Mouse (Mus musculus) midbrain, embryonic 10.5 days (tissue): ENCODE results near the gene Zfp366. TPM values are rescaled to one million over a fixed set of nuclear protein-coding genes. Genes with fewer than 3 reads are reported as not detected.
A peak's percentile ranks its signal among the peaks of the same experiment; 100 is the strongest.

Experiments
- DNase-seq: peaks from one replicate; pipeline ENCODE4 v3.0.0-alpha.2; 2017; ENCODE audit warnings: low spot score
- H3K27ac ChIP-seq: fragments of 300-500 bp; sonication (generic); replicated peaks from 2 replicates; pipeline ENCODE4 v1.5.1; 2016; ENCODE audit warnings: mild to moderate bottlenecking
- H3K27me3 ChIP-seq: fragments of 300-500 bp; sonication (generic); 2 replicates; pipeline ENCODE4 v1.6.1; 2016; ENCODE audit warnings: low read depth, mild to moderate bottlenecking; ENCODE audit not compliant: poor library complexity, severe bottlenecking
- H3K36me3 ChIP-seq: fragments of 300-500 bp; sonication (generic); 2 replicates; pipeline ENCODE4 v1.6.1; 2016; ENCODE audit warnings: mild to moderate bottlenecking, moderate library complexity
- H3K4me1 ChIP-seq: fragments of 300-500 bp; sonication (generic); 2 replicates; pipeline ENCODE4 v1.6.1; 2016
- H3K4me3 ChIP-seq: fragments of 300-500 bp; sonication (generic); 2 replicates; pipeline ENCODE4 v1.5.1; 2016; ENCODE audit warnings: mild to moderate bottlenecking, moderate library complexity
- H3K9me3 ChIP-seq: fragments of 300-500 bp; sonication (generic); replicated peaks from 2 replicates; pipeline ENCODE4 v1.6.1; 2016; ENCODE audit warnings: mild to moderate bottlenecking
- WGBS: fragments of 180-500 bp; shearing (Covaris S2); methylation state at CpG from one replicate; pipeline ENCODE4 v1.1.7; 2016; 5-methylcytosine and 5-hydroxymethylcytosine counted together
- polyA plus RNA-seq: library from polyadenylated mRNA; unstranded; fragments of >200 nt; fragmentation: Nextera tagmentation; extraction: Ambion mirVana; gene quantifications from 2 replicates; pipeline ENCODE4 v1.2.1, GENCODE M21; 2016

Zfp366 gene
- polyA plus RNA-seq, 1 experiment from 2014 or later, result 0.44 TPM

DNA sequence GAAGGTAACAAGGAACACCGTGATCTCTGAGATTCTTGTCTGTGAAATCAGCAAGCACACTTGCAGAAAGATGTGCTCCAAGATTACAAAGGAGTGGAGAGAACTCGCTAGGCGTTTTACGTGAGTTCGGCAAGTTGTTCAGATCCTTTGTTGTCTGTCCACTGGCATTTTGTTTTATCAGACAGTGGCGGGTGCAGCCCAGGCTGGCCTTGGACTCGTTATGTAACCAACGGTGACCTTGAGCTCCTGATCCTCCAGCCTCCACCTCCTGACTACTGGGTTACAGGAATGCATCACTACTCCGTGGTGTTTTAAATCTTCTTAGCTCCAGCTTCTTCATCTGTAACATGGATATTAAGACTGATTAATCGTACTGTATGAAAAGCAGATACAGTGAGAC lies 94.7 kb downstream of the Zfp366 start:
- Histone ChIP-seq H3K4me3 (no peak overlapping the region), H3K4me1 (peaks cover 8% of the 10 kb centered on the region), H3K36me3 (no peaks in the 10 kb centered on the region), H3K27me3 (no peaks in the 10 kb centered on the region), H3K9me3 (no peaks in the 10 kb centered on the region), H3K27ac (no peak overlapping the region)
- DNase-seq, result no peak
- 84% methylated on average over 10 of the region's 10 CpGs for WGBS

DNA sequence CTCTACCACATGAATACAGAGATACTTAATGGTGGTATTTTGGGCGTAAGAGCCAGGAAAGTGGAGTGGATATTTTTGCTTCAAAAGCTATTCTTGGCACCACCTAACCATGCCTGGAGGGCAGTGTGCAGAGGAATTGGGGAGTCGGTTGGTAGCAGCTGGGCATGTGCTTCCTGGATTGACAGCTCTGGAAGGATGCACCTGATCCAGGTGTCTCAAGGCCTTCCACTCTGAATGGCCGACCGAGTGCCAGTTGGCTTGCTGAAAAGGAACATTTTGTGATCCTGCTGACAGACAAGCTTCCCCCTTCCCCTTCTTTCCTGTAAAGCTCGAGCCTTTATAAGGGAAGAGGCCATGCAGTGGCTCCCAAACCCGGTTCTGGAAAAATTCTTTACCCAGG lies 98.3 kb downstream of the Zfp366 start:
- Histone ChIP-seq H3K4me3 (no peak overlapping the region), H3K4me1 (peaks cover 27% of the 10 kb centered on the region), H3K36me3 (no peaks in the 10 kb centered on the region), H3K27ac (no peak overlapping the region), H3K9me3 (no peaks in the 10 kb centered on the region), H3K27me3 (no peaks in the 10 kb centered on the region)
- 86% methylated on average over 6 of the region's 6 CpGs for WGBS
- DNase-seq, result no peak

DNA sequence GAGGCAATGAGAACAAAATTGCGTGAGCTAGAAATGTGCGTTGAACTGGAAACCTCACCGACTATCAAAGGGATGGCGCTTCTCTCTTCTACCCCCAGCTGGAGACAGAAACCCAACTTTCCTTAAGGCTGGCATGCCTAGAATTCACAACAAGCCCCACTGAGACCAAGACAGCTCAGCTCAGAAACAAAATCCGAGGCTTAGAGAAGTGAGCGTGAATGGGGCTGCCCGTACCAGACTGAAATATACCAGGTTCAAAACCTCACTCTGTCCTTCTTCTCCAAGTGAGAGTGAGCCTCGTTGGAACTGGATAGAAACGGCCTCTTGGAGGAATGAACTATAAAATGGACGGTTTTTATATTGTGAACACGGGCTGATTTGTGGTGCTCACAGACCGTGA lies 99.3 kb downstream of the Zfp366 start:
- Histone ChIP-seq H3K9me3 (no peaks in the 10 kb centered on the region), H3K36me3 (no peaks in the 10 kb centered on the region), H3K27me3 (no peaks in the 10 kb centered on the region), H3K4me3 (no peak overlapping the region), H3K4me1 (peaks cover 27% of the 10 kb centered on the region), H3K27ac (peak overlapping the region; percentile 49; the same call in 1 of the 2 replicates)
- WGBS, result 87% methylated on average over 12 of the region's 12 CpGs
- no peak for DNase-seq

DNA sequence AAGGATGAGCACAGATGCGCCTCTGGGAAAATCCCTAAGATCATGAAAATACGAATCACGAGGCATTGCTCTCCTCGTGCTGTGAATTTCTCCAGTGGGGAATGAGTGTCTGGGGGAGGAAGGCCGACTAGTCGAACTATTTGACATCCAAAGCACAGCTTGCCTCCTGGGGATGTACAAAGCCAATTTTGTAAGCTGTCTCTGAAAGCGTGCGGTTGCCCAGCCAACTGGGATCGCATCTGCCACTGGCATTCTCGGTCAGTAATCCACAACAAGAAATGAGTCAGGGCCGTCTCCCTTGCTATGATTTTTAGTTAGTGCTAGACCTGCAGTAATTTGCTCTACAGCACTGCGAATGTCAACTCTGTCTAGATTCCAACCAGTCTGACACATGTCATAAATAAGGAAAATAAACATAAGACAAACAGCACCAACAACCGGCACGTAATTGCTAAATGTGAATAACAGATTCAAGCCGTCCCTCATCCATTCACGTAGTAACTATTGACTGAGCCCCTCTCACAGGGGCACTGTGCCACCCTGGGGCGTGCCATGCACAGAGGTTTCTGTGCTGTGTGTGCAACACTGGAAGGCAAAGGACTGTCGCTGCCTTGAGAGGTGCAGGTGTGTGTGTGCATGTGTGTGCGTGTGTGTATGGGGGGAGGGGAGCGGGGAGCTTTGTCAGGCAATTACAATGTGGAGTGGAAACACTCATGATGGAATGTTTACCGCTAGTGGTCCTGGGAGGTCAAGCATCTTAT lies 100.0 kb downstream of the Zfp366 start:
- peak; percentile 47 for DNase-seq
- no peaks in the 10 kb centered on the region for H3K9me3 ChIP-seq
- H3K4me1 ChIP-seq, result peaks cover 27% of the 10 kb centered on the region
- 83% methylated on average over 21 of the region's 21 CpGs for WGBS
- H3K27ac ChIP-seq, result peak overlapping the region; percentile 49
- H3K4me3 ChIP-seq, result no peak overlapping the region
- H3K36me3 ChIP-seq, result no peaks in the 10 kb centered on the region
- no peaks in the 10 kb centered on the region for H3K27me3 ChIP-seq

DNA sequence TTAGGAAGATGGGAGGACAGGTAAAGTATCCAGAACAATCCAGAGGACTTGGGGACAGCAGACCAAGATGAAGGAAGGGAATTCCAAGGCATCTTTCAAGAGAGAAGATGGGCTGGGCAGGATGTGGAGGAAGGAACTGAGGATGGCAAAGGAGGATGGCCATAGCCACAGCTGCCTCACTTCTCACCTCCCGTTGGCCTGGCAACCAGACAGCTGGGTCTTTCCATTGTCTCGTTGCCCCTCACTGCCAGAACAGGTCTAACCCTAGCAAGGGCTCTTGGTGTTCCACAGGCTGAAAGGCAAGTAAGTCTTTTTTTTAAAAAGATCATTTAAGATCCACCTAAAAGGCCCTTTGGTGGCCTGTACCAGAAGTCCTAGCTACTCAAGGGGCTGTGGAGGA lies 100.6 kb downstream of the Zfp366 start:
- 78% methylated on average over 2 of the region's 2 CpGs for WGBS
- DNase-seq, result peak; percentile 21
- Histone ChIP-seq H3K36me3 (no peaks in the 10 kb centered on the region), H3K27me3 (no peaks in the 10 kb centered on the region), H3K27ac (peak overlapping the region; percentile 33), H3K4me3 (no peak overlapping the region), H3K9me3 (no peaks in the 10 kb centered on the region), H3K4me1 (peaks cover 27% of the 10 kb centered on the region)

DNA sequence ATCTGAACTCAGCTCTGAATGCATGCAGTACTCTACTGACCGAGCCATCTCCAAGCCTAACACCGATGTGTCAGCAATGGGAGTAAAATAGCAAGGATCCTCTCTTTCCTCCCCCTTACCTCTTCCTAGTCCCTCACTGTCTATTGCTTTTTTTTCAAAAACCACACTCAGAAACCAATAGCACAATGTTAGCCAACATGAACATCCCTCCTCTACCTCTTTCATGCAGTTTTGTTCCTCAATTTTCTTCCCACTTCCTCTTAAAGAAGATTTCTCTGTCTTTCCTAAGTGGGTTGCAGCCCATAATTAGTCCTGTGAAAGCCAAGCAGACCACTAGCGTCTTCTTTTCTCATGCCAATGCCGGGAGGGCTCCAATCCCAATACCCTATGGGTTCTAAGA lies 102.6 kb downstream of the Zfp366 start:
- no peak for DNase-seq
- H3K36me3 ChIP-seq, result no peaks in the 10 kb centered on the region
- H3K4me3 ChIP-seq, result no peak overlapping the region
- H3K27ac ChIP-seq, result no peak overlapping the region
- H3K9me3 ChIP-seq, result no peaks in the 10 kb centered on the region
- H3K4me1 ChIP-seq, result peaks cover 27% of the 10 kb centered on the region
- 89% methylated on average over 4 of the region's 4 CpGs for WGBS
- no peaks in the 10 kb centered on the region for H3K27me3 ChIP-seq

DNA sequence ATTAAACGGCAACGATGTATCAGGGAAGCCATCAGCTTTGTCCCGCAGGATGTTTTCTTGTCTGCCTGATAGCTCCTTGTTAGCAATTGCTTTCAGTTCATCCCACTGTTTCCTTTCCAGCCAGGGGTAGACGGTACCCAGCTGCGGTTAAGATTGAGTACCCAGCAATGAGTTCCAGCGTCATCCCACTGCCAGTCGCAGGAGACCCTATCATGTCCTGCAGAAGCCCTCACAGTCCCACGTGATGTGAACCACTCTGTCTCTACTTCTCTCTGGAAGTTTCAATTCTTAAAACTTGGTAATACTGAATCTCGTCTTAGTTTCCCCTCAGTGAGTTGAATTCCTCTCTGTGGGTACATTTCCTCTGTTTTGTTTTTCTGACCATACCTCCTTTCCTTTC lies 103.2 kb downstream of the Zfp366 start:
- 86% methylated on average over 9 of the region's 9 CpGs for WGBS
- H3K4me3 ChIP-seq, result no peak overlapping the region

DNA sequence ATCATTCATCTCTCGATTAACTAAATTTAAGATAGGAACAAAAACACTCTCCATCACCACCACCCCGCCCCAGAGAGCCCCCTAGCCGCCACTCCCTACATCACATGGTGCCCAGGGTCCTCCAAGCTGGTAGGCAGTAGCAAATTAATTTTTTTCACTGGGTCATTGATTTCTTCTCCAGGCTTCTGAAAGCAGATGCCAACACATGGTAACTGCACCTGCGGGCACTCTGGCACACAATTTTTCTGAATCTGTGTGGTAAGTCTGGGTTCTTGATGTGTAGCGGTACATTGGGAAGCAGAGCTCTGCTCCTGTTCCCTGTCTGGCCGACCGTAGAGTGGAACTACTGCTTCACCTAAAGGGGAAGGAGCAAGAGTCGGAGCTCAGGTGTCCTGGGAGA lies 106.1 kb downstream of the Zfp366 start:
- Histone ChIP-seq H3K36me3 (no peaks in the 10 kb centered on the region), H3K27me3 (no peaks in the 10 kb centered on the region), H3K9me3 (no peaks in the 10 kb centered on the region), H3K4me3 (no peak overlapping the region), H3K4me1 (peaks cover 4% of the 10 kb centered on the region; the same call in 1 of the 2 replicates), H3K27ac (no peak overlapping the region)
- 88% methylated on average over 8 of the region's 8 CpGs for WGBS
- no peak for DNase-seq

More for the DNA sequence above, 103.2 kb downstream of the Zfp366 start:
- Histone ChIP-seq H3K27me3 (no peaks in the 10 kb centered on the region), H3K4me1 (peaks cover 27% of the 10 kb centered on the region), H3K27ac (no peak overlapping the region), H3K9me3 (no peaks in the 10 kb centered on the region), H3K36me3 (no peaks in the 10 kb centered on the region)
- DNase-seq, result no peak

DNA sequence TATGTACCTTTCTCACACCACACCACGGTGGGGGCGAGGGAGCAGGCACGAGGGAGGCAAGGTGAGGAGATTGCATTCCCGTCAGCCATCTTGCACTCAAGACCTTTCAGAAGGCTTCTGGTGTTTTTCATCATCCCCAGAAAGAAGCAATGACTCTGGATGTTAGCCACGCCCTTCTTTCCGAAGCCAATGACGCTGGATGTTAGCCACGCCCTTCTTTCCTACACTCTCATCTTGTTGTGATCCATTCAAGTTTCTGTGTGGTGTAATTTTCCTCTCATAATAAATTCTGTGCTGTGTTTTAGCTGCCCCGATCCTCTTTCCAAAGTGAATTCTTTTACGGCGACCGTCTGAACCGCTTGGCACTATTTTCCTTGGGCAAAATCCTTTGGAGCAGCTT lies 109.6 kb downstream of the Zfp366 start:
- DNase-seq, result no peak
- Histone ChIP-seq H3K9me3 (no peaks in the 10 kb centered on the region), H3K4me1 (no peaks in the 10 kb centered on the region), H3K36me3 (no peaks in the 10 kb centered on the region), H3K27me3 (no peaks in the 10 kb centered on the region), H3K4me3 (no peak overlapping the region), H3K27ac (no peak overlapping the region)
- WGBS, result 93% methylated on average over 13 of the region's 13 CpGs

DNA sequence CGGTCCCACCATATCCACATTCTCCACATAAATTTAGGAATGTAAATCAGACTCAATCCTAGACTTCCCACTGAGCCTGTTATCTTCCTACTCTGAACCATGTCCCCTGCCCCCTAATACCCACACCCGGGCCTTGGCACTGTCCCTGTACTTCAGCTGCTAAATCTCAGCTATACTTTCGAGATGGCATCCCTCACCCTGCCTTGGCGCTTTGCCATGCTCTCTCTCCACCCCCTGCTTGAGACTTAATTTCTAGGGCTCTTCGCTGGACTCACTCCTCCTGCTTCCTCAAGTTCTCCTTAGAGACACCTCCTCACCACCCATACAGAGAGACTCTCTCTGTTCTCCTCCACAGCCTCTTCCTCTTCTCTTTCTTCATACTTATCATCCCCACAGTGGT lies 115.3 kb downstream of the Zfp366 start:
- H3K27ac ChIP-seq, result no peak overlapping the region
- no peaks in the 10 kb centered on the region for H3K36me3 ChIP-seq
- no peak for DNase-seq
- H3K9me3 ChIP-seq, result no peaks in the 10 kb centered on the region
- H3K27me3 ChIP-seq, result no peaks in the 10 kb centered on the region
- no peak overlapping the region for H3K4me3 ChIP-seq
- 87% methylated on average over 5 of the region's 5 CpGs for WGBS
- H3K4me1 ChIP-seq, result peaks cover 9% of the 10 kb centered on the region

Other genes starting within 250 kb of the Zfp366 start
- not detected in 2 replicates for gene 1700024P04Rik, start 200.3 kb upstream of the Zfp366 start, polyA plus RNA-seq
- gene Ptcd2, start 159.9 kb downstream of the Zfp366 start, polyA plus RNA-seq, result 53.2 and 54.4 TPM in 2 replicates
- 73.9 and 79.9 TPM in 2 replicates for gene Mrps27, start 160.0 kb downstream of the Zfp366 start, polyA plus RNA-seq